Mouse (Mus musculus) neural tube, embryonic 12.5 days (tissue): ENCODE results near the gene Ahctf1. TPM values are rescaled to one million over a fixed set of nuclear protein-coding genes. Genes with fewer than 3 reads are reported as not detected.

Source experiments
- ATAC-seq: fragments of 200-750 bp; cut with Nextera tagmentation; 2 replicates; pipeline ENCODE4 v1.8.0; 2017; ENCODE audit warnings: low read depth, mild to moderate bottlenecking, moderate TSS enrichment, moderate library complexity; ENCODE audit not compliant: low FRiP score
- H3K27ac ChIP-seq: fragments of 300-500 bp; sonication (generic); 2 replicates; pipeline ENCODE4 v1.5.1; 2016
- H3K27me3 ChIP-seq: fragments of 300-500 bp; sonication (generic); replicated peaks from 2 replicates; pipeline ENCODE4 v1.6.1; 2016; ENCODE audit warnings: mild to moderate bottlenecking
- H3K36me3 ChIP-seq: fragments of 300-500 bp; sonication (generic); 2 replicates; pipeline ENCODE4 v1.6.1; 2016; ENCODE audit warnings: mild to moderate bottlenecking
- H3K4me1 ChIP-seq: fragments of 300-500 bp; sonication (generic); 2 replicates; pipeline ENCODE4 v1.6.1; 2016
- H3K4me2 ChIP-seq: fragments of 300-500 bp; sonication (generic); replicated peaks from 2 replicates; pipeline ENCODE4 v1.6.1; 2016; ENCODE audit warnings: mild to moderate bottlenecking
- H3K4me3 ChIP-seq: fragments of 300-500 bp; sonication (generic); 2 replicates; pipeline ENCODE4 v1.5.1; 2016
- H3K9ac ChIP-seq: fragments of 300-500 bp; sonication (generic); 2 replicates; pipeline ENCODE4 v1.6.1; 2016; ENCODE audit warnings: mild to moderate bottlenecking
- H3K9me3 ChIP-seq: fragments of 300-500 bp; sonication (generic); 2 replicates; pipeline ENCODE4 v1.6.1; 2016; ENCODE audit warnings: mild to moderate bottlenecking
- WGBS: fragments of 180-500 bp; shearing (Covaris S2); methylation state at CpG from one replicate; pipeline ENCODE4 v1.1.7; 2016; 5-methylcytosine and 5-hydroxymethylcytosine counted together
- polyA plus RNA-seq: library from polyadenylated mRNA; unstranded; fragments of >200 nt; fragmentation: Nextera tagmentation; extraction: Ambion mirVana; gene quantifications from 2 replicates; pipeline ENCODE4 v1.2.1, GENCODE M21; 2016

Gene Ahctf1
- polyA plus RNA-seq, 1 experiment from 2014 or later, result 25.4 TPM

- 88% methylated on average over 4 of the region's 4 CpGs for WGBS
- H3K4me3 ChIP-seq, result no peak overlapping the region
- no peak for ATAC-seq
- H3K9me3 ChIP-seq, result no peaks in the 10 kb centered on the region
- no peak overlapping the region for H3K27ac ChIP-seq
- H3K4me1 ChIP-seq, result no peaks in the 10 kb centered on the region
- H3K9ac ChIP-seq, result no peak overlapping the region
- H3K27me3 ChIP-seq, result no peaks in the 10 kb centered on the region
- H3K36me3 ChIP-seq, result peaks cover 67% of the 10 kb centered on the region
- no peak overlapping the region for H3K4me2 ChIP-seq
Measured at GRCm38 (mm10) chr1:179787281-179787680, 16.2 kb downstream of the Ahctf1 start.

DNA sequence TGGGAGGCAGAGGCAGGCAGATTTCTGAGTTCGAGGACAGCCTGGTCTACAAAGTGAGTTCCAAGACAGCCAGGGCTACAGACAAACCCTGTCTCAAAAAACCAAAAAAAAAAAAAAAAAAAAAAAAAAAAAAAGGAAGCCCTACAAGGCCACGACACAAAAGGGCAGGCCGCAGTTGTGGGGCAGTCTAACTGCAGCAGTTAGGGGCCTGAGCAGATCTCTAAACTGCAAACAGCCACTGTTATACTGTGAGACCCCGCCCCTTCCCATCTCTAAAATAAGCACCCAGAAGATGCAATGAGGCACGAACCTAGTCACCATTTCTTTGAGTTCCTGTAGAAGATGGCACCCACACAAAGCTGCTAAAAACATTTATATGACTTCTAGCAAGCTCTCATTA lies 18.0 kb downstream of the Ahctf1 start:
- no peaks in the 10 kb centered on the region for H3K4me1 ChIP-seq
- no peak overlapping the region for H3K4me3 ChIP-seq
- ATAC-seq, result no peak
- no peaks in the 10 kb centered on the region for H3K27me3 ChIP-seq
- no peak overlapping the region for H3K27ac ChIP-seq
- H3K9me3 ChIP-seq, result no peaks in the 10 kb centered on the region
- no peak overlapping the region for H3K4me2 ChIP-seq
- H3K36me3 ChIP-seq, result peaks cover 60% of the 10 kb centered on the region
- H3K9ac ChIP-seq, result no peak overlapping the region
- WGBS, result 95% methylated on average over 5 of the region's 5 CpGs

DNA sequence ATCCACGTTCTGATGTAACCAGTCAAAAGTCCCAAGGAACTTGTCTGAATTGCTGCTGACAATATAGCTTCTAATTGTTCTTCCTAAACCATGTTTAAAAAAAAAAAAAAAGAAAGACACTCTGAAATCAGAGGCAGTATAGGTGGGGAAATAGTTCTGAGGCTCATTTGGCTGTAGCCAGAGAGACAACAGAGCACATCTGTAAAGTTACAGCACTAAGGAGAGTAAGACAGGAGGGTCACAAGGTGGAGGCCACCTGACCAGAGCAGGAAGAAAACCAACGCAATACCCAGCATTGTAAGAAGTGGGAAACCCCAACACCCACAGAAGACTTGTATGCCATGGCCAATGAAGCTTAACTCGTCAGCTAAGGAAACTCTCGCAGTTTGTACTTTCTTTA lies 19.4 kb downstream of the Ahctf1 start:
- no peaks in the 10 kb centered on the region for H3K4me1 ChIP-seq
- no peak overlapping the region for H3K4me3 ChIP-seq
- H3K4me2 ChIP-seq, result no peak overlapping the region
- peaks cover 62% of the 10 kb centered on the region for H3K36me3 ChIP-seq
- no peaks in the 10 kb centered on the region for H3K27me3 ChIP-seq
- no peaks in the 10 kb centered on the region for H3K9me3 ChIP-seq
- H3K27ac ChIP-seq, result no peak overlapping the region
- no peak for ATAC-seq
- no peak overlapping the region for H3K9ac ChIP-seq
- 91% methylated on average over 4 of the region's 4 CpGs for WGBS

GRCm38 (mm10) chr1:179776831-179777230 lies 26.6 kb downstream of the Ahctf1 start:
- Histone ChIP-seq H3K36me3 (peaks cover 78% of the 10 kb centered on the region), H3K4me3 (no peak overlapping the region), H3K9me3 (no peaks in the 10 kb centered on the region), H3K9ac (no peak overlapping the region), H3K4me1 (no peaks in the 10 kb centered on the region), H3K27me3 (no peaks in the 10 kb centered on the region), H3K4me2 (no peak overlapping the region), H3K27ac (no peak overlapping the region)
- ATAC-seq, result no peak
- 93% methylated on average over 8 of the region's 8 CpGs for WGBS

- Histone ChIP-seq H3K27me3 (no peaks in the 10 kb centered on the region), H3K4me1 (no peaks in the 10 kb centered on the region), H3K9ac (no peak overlapping the region), H3K4me2 (no peak overlapping the region), H3K36me3 (peaks cover 79% of the 10 kb centered on the region), H3K27ac (no peak overlapping the region), H3K4me3 (no peak overlapping the region), H3K9me3 (no peaks in the 10 kb centered on the region)
- WGBS, result 87% methylated on average over 4 of the region's 4 CpGs
- ATAC-seq, result no peak
Measured at GRCm38 (mm10) chr1:179760553-179760952, 42.9 kb downstream of the Ahctf1 start.

DNA sequence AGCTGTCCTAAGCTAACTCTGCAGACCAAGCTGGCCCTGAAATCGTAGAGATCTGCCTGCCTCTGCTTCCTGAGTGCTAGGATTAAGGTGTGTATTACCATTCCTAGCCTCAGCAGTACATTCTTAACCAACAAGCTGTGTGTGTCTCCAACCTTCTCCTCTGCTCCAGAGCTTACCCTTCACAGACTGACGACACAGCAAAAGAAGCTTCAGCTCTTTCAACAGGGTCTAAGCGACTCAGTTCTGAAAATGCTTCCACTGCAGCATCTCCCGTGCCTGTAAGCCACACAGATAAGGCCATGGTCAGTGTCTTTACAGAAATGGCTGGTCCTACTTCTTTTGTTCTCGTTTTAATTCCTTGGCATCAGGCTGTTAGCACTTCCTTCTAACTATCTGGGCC lies 43.4 kb downstream of the Ahctf1 start:
- ATAC-seq, result no peak
- WGBS, result 94% methylated on average over 5 of the region's 5 CpGs

GRCm38 (mm10) chr1:179756477-179756876 lies 47.0 kb downstream of the Ahctf1 start:
- no peaks in the 10 kb centered on the region for H3K9me3 ChIP-seq
- H3K4me3 ChIP-seq, result no peak overlapping the region
- H3K9ac ChIP-seq, result no peak overlapping the region
- peaks cover 77% of the 10 kb centered on the region for H3K36me3 ChIP-seq
- H3K27me3 ChIP-seq, result no peaks in the 10 kb centered on the region
- H3K27ac ChIP-seq, result no peak overlapping the region
- H3K4me1 ChIP-seq, result no peaks in the 10 kb centered on the region
- H3K4me2 ChIP-seq, result no peak overlapping the region
- no peak for ATAC-seq

More for the DNA sequence above, 43.4 kb downstream of the Ahctf1 start:
- Histone ChIP-seq H3K4me3 (no peak overlapping the region), H3K9ac (no peak overlapping the region), H3K27me3 (no peaks in the 10 kb centered on the region), H3K4me2 (no peak overlapping the region), H3K27ac (no peak overlapping the region), H3K4me1 (no peaks in the 10 kb centered on the region), H3K36me3 (peaks cover 80% of the 10 kb centered on the region), H3K9me3 (no peaks in the 10 kb centered on the region)

- ATAC-seq, result no peak
- Histone ChIP-seq H3K4me2 (no peak overlapping the region), H3K9me3 (no peaks in the 10 kb centered on the region), H3K4me1 (no peaks in the 10 kb centered on the region), H3K27ac (no peak overlapping the region), H3K27me3 (no peaks in the 10 kb centered on the region), H3K9ac (no peak overlapping the region), H3K36me3 (peaks cover 67% of the 10 kb centered on the region), H3K4me3 (no peak overlapping the region)
- WGBS, result 93% methylated on average over 8 of the region's 8 CpGs
Measured at GRCm38 (mm10) chr1:179753006-179753405, 50.5 kb downstream of the Ahctf1 start.

DNA sequence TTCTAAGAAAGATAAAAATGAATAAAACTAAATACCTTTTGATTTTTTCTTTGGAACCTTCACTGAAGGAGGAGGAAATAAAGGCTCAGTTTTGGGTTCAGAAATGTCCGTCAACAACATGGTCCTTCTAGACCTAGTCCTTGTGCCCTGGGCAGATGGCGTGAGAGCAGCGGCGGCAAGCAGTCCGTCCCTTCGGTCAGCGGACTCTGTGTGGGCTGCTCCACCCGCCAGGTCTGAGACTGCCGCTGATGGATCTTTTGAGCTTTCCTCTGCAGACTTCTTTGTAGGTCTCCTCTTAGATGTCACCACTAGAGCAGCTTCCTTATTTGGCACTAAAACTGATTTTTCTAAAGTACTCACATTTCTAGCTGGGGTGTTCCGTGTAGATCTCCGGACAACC lies 51.2 kb downstream of the Ahctf1 start:
- H3K4me1 ChIP-seq, result no peaks in the 10 kb centered on the region
- no peaks in the 10 kb centered on the region for H3K27me3 ChIP-seq
- no peak overlapping the region for H3K9ac ChIP-seq
- WGBS, result 94% methylated on average over 11 of the region's 11 CpGs
- H3K4me2 ChIP-seq, result no peak overlapping the region
- H3K4me3 ChIP-seq, result no peak overlapping the region
- no peaks in the 10 kb centered on the region for H3K9me3 ChIP-seq
- H3K27ac ChIP-seq, result no peak overlapping the region
- peaks cover 69% of the 10 kb centered on the region for H3K36me3 ChIP-seq
- no peak for ATAC-seq

- Histone ChIP-seq H3K4me2 (no peak within 1 kb of the TSS), H3K4me1 (no peaks in the 10 kb centered on the region), H3K27ac (no peak within 1 kb of the TSS), H3K4me3 (no peak within 1 kb of the TSS), H3K36me3 (peaks cover 51% of the 10 kb centered on the region), H3K9me3 (no peaks in the 10 kb centered on the region), H3K27me3 (no peaks in the 10 kb centered on the region), H3K9ac (no peak within 1 kb of the TSS)
- 91% methylated on average over 9 of the region's 9 CpGs for WGBS
- ATAC-seq, result no peak
Measured at GRCm38 (mm10) chr1:179745171-179745570, 58.3 kb downstream of the Ahctf1 start, which contains the start of gene Kif28. Gene Kif28 (minus strand): TSS chr1:179745271.

- Histone ChIP-seq H3K4me2 (no peak overlapping the region), H3K27ac (no peak overlapping the region), H3K4me3 (no peak overlapping the region), H3K9ac (no peak overlapping the region), H3K27me3 (no peaks in the 10 kb centered on the region), H3K4me1 (no peaks in the 10 kb centered on the region), H3K36me3 (peaks cover 49% of the 10 kb centered on the region), H3K9me3 (no peaks in the 10 kb centered on the region)
- ATAC-seq, result no peak
- 84% methylated on average over 4 of the region's 4 CpGs for WGBS
Measured at GRCm38 (mm10) chr1:179743593-179744193, 59.8 kb downstream of the Ahctf1 start.

DNA sequence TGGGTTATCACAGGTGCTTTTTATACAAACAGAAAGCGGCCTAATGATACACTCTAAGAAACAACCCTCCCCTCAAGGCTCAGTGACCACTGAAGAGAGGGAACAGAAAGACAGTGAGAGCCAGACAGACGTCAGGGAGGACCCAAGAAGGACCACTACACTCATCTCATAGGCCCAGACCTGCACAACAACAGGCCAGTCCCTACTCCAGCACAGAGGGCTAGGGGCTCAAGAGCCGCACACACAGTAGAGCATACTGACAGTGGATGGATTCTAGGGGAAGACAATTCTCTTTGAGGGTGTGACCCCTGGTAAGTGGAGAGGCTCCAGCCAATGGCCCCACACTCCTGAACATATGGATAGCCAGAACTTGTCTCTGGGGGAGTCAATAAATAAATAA lies 67.0 kb downstream of the Ahctf1 start:
- no peak overlapping the region for H3K4me2 ChIP-seq
- no peak overlapping the region for H3K4me3 ChIP-seq
- H3K36me3 ChIP-seq, result no peaks in the 10 kb centered on the region
- no peaks in the 10 kb centered on the region for H3K4me1 ChIP-seq
- no peak overlapping the region for H3K9ac ChIP-seq
- WGBS, result 89% methylated on average over 3 of the region's 3 CpGs
- no peak overlapping the region for H3K27ac ChIP-seq
- no peak for ATAC-seq
- no peaks in the 10 kb centered on the region for H3K27me3 ChIP-seq
- H3K9me3 ChIP-seq, result no peaks in the 10 kb centered on the region
